Mouse (Mus musculus) gastrocnemius, adult 18-20 months (tissue): ENCODE data around the gene Atf2. TPM values are rescaled to one million over a fixed set of nuclear protein-coding genes. Genes with fewer than 3 reads are reported as not detected.
"Not testable (repeated sequence)": the region's sequence is repeated elsewhere in the genome, so short reads cannot be mapped to it uniquely, and the experiment has no call there.

ENCODE experiments used
- DNase-seq: peaks from one replicate; pipeline ENCODE4 v3.0.0; 2021; ENCODE audit warnings: low spot score
- long read RNA-seq, 2 experiments: library from polyadenylated mRNA; stranded (forward); transcript quantifications; one replicate each; pipeline ENCODE4 v2.0.0; 2021
- total RNA-seq, 2 experiments: library from RNA; stranded (reverse); gene quantifications; 2 replicates each; pipeline ENCODE4 v1.2.3; 2021

Atf2 gene
- 10 to 100 TPM; 22.1 to 27.4 TPM for total RNA-seq
- long read RNA-seq, experiment 1, full-length matches to known transcripts, result 15 of 22 reads
- long read RNA-seq, experiment 1, partial matches to known transcripts, result 1 of 22 reads
- long read RNA-seq, experiment 1, other reads (novel, unspliced or antisense), result 6 of 22 reads
- long read RNA-seq, experiment 2, full-length matches to known transcripts, result 5 of 10 reads
- long read RNA-seq, experiment 2, partial matches to known transcripts, result 2 of 10 reads
- long read RNA-seq, experiment 2, other reads (novel, unspliced or antisense), result 3 of 10 reads

DNA sequence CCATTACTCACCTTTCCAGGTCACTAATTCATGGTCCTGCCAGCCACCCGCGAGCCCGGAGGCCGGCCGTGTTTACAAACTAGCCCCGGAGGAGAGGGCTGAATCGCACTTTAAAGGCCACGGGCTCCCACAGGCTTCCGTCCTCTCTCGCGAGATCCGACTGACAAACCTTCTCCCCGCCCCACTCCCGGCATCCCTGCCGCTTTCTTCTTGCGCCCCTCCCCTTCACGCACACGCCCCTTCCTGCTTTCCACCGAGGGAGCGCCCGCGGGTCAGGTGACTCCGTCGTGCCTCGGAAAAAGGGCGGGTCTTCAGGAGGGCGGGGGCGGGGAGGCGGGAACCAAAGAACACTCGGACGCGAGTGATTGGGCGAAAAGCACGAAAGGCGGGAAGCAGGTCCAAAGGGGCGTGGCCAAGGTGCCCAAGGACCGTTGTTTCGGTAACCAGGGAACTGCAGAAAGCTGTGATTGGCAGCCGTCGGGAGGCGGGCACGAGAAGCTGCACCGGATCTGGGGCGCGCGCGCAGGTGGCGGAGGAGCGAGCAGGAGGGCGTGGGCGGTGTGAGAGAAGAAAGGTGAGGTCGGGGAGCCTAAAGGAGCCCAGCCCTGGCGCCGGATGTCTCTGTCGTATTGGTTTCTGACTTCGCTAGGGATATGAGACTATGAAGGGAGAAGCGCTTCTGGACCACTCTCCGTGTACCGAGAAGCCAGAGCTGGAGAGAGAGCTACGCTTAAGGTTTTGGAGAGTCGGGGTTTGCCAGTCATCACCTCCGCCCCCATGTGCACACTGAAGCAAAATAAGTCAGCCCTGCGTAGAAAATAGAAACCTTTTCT, at the start of gene Atf2:
TSS of gene Atf2 (minus strand) at position 176 of the 833 bp plus-strand sequence.
- peak; percentile 99 for DNase-seq

GRCm38 (mm10) chr2:73941281-73941680, 48.8 kb upstream of the Atf2 start:
- no peak for DNase-seq

GRCm38 (mm10) chr2:73940471-73940870, 48.0 kb upstream of the Atf2 start:
- no peak for DNase-seq

GRCm38 (mm10) chr2:73938896-73939295, 46.5 kb upstream of the Atf2 start:
- DNase-seq, result no peak

DNA sequence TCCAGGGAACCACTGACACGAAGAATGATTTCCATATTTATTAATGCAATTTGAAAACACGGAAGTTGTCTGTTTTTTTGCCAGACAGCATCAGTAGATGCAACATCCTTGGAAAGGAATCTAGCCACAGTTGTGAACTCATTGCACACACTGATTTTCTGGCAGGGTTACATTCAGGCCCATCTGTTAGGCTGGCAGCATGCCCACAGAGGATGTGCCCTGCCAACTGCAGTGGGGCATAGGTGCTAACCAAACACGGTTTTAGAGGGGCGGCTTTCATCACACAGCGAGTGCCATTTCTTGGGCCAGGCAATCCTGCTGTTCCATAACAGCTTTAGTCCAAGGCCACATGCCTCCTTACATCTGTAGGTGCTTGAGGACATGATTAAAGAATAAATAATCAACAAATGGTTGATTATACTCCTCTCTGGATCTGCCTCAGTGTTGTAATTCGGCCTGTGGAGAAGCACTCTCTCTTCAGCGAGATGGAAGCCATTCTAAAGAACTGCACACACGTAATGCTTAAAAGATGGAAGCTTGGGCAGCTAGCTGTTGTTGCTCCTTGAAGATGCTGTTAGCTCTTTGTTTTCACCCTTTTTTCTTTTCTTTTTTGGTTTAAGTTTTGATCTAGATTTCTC, 40.4 kb upstream of the Atf2 start:
- DNase-seq, result no peak

GRCm38 (mm10) chr2:73927711-73928110, 35.3 kb upstream of the Atf2 start:
- DNase-seq, result no peak

GRCm38 (mm10) chr2:73925539-73925938, 33.1 kb upstream of the Atf2 start:
- DNase-seq, result no peak

DNA sequence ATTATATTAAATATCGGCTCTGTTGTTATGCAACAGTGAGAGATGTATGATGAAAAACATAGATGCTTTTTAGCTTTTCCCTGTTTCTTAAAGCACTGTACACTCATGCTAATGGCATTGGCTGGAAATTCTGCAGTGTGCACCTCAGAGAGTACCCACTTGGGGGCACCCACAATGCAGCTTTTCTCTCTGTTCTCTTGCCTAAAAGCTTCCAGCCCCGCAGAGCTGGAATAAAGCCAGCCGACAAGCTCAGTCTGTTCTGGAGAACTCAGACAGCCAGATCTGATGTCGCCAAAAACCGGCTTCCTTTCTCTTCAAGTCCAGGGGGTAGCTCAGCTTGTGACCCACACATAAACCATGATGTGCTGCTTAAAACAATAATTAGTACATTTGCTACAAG, 32.6 kb upstream of the Atf2 start:
- peak; percentile 29 for DNase-seq

DNA sequence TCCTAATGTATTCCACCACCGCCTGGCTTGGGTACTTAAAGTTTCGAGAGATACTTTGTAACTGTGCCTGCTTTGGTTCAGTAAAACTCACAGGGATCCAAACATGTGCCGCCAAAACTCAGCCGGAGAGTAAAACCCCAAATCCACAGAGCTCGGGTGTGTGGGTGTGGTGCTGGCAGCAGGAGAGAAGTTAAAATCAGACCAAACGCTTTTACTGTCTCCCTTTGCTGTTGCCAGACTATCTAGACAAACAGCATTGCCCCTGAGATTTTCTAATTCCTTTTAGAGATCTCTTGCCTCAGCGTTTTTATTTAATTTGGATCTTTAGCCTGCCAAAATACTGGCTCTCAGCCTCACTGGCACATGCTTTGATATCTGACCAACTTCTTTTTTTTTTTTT, 27.2 kb upstream of the Atf2 start:
- DNase-seq, result peak; percentile 10

DNA sequence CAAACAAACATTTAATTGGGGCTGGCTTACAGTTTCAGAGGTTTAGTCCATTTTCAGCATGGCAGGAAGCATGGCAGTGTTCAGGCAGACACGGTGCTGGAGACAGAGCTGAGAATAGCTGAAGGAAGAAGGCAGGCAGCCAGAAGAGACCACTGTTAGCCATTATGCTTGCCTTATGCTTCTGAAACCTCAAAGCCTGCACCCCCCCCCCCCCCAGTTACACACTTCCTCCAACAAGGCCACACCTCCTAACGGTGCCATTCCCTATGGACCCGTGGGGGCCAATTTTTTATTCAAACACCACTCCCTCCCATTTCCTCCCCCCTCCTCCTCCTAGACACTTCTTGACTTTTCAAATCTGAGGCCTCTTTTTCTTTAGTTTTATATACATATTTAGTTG, 19.8 kb upstream of the Atf2 start:
- no peak for DNase-seq

GRCm38 (mm10) chr2:73911175-73911700, 18.8 kb upstream of the Atf2 start, which contains the start of gene Atp5g3:
Atp5g3 (minus strand) TSS chr2:73911326.
- DNase-seq, result peak; percentile 93

DNA sequence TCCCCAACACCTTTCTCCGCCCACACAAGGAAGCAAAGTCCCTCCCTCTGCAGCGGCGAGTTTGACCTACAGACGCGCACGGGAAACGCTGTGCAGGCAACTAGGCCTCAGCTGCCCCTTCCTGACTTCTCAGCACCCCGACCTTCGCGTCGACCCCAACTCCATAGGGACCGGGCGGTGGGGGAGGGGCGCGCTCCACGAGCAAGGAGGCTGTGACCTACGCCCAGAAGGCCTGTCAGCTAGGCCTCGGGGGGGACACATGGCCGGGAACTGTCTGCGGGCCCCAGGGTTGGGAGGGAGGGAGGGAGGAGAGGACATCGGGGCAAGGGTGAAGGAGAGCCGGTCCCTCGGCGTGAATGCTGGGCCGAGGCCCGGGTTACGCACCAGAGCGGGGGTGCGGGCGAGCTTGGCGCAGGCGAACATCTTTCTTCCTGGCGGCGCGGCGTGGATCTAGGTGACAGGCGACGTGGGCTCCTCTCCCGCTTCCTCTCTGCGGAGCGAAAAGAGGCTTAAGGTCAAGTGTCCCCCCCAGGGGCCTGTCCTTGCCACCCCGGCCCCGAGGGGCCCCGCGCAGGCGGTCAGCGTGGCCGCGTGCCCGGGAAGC, 18.2 kb upstream of the Atf2 start:
- DNase-seq, result peak; percentile 42

DNA sequence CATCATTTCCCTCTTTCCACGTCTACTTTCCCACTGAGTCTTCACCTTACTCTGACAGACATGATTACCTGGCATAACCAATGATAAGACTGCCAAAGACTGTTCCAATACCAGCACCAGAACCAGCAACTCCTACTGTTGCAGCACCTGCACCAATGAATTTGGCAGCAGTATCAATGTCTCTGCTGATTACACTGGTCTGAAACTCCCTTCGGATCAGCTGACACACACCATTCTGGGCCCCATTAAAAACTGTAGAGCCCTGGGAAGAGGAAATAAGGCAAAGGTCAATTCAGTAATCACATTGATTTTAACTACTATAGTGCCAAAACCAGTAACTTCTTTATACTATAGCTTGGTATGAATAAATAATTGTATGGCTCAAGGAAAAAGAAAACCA, 16.7 kb upstream of the Atf2 start:
- no peak for DNase-seq

DNA sequence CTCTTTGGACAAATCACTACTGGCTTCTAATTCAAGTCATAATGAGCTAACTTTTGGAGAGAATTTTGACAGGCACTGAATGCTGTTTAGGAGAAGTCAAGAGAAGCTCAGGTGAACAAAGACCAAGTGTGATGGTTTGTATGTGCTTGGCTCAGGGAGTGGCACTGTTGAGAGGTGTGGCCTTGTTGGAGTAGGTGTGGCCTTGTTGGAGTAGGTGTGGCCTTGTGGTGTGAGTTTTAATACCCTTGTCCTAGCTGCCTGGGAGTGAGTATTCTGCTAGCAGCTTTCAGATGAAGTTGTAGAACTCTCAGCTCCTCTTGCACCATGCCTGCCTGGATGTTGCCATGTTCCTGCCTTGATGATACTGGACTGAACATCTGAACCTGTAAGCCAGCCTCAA, 12.2 kb upstream of the Atf2 start:
- not testable (repeated sequence) for DNase-seq

- no peak for DNase-seq
Observed at GRCm38 (mm10) chr2:73903536-73903935, 11.1 kb upstream of the Atf2 start.

GRCm38 (mm10) chr2:73902328-73902727, 9.9 kb upstream of the Atf2 start:
- DNase-seq, result not testable (repeated sequence)

DNA sequence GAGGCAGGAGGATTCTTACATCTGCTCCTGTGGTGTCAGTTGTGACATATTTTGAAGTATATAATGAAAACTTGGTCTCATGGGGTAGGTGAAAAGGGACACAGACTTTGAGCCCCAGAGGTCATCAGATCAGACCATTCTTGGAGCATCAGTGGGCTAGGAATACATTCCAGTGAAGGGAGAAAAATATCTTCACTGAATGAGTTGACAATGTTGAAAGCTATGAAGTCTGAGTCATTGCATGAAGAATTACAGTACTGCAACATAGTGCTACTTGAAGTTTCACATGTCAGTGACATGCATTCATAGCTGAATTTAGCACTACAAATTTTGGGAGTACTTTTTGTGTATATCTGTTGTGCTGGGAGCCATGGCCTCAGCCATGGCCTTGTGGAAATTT, 8.7 kb upstream of the Atf2 start:
- DNase-seq, result no peak

DNA sequence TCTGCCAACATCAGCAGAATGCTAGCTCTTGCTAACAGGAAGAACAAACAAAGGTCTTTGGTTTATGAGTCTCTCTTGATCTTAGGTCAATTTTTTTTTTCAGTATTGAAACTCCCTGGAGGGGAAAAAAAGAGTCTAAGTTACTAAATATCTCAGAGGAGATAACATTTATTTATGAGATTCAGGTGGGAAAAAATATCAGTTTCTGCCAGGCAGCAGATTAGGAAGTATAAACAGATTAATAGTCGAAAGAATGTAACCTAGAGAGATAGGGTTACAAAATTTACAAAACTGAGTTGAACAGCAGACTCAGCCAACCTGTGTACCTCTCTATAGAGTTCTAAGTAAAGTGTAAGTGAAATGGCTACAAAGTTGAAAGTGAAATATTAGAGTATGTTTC, 7.9 kb upstream of the Atf2 start:
- no peak for DNase-seq

- not testable (repeated sequence) for DNase-seq
Observed at GRCm38 (mm10) chr2:73896919-73897318, 4.5 kb upstream of the Atf2 start.

- DNase-seq, result no peak
Observed at GRCm38 (mm10) chr2:73893473-73894270, 1.2 kb upstream of the Atf2 start.
